Mouse (Mus musculus): ENCODE measurements around the gene Ypel2.

Ypel2 gene

GRCm38 (mm10) chr11:86962362-86962761 is 31.1 kb downstream of the Ypel2 start:
- no peak for DNase-seq (ENCODE audit: low spot score in 2 of 2)

- peak in 1 of 2 experiments; percentile 5 for DNase-seq (ENCODE audit: low spot score in 2 of 2)
Measured at GRCm38 (mm10) chr11:86961510-86962303, 31.8 kb downstream of the Ypel2 start.

GRCm38 (mm10) chr11:86960331-86960730 is 33.2 kb downstream of the Ypel2 start:
- no peak for DNase-seq (ENCODE audit: low spot score in 2 of 2)

GRCm38 (mm10) chr11:86958721-86959675 is 34.5 kb downstream of the Ypel2 start:
- DNase-seq (ENCODE audit: low spot score in 2 of 2): peak in 1 of 2 experiments; percentile 7

- no peak for DNase-seq (ENCODE audit: low spot score in 2 of 2)
Measured at GRCm38 (mm10) chr11:86958182-86958581, 35.3 kb downstream of the Ypel2 start.

- DNase-seq (ENCODE audit: low spot score in 2 of 2): no peak
Measured at GRCm38 (mm10) chr11:86956363-86956762, 37.1 kb downstream of the Ypel2 start.

GRCm38 (mm10) chr11:86954616-86955270 is 38.8 kb downstream of the Ypel2 start:
- DNase-seq (ENCODE audit: low spot score in 2 of 2): no peak

GRCm38 (mm10) chr11:86953096-86953495 is 40.4 kb downstream of the Ypel2 start:
- no peak for DNase-seq (ENCODE audit: low spot score in 2 of 2)

- DNase-seq (ENCODE audit: low spot score in 2 of 2): no peak
Measured at GRCm38 (mm10) chr11:86952659-86953058, 40.8 kb downstream of the Ypel2 start.

GRCm38 (mm10) chr11:86951672-86952071 is 41.8 kb downstream of the Ypel2 start:
- DNase-seq (ENCODE audit: low spot score in 2 of 2): no peak

GRCm38 (mm10) chr11:86950491-86950890 is 43.0 kb downstream of the Ypel2 start:
- DNase-seq (ENCODE audit: low spot score in 2 of 2): no peak

GRCm38 (mm10) chr11:86949951-86950441 is 43.5 kb downstream of the Ypel2 start:
- DNase-seq (ENCODE audit: low spot score in 2 of 2): no peak

GRCm38 (mm10) chr11:86946644-86947195 is 46.8 kb downstream of the Ypel2 start:
- DNase-seq (ENCODE audit: low spot score in 2 of 2): no peak

- no peak for DNase-seq (ENCODE audit: low spot score in 2 of 2)
Measured at GRCm38 (mm10) chr11:86945933-86946332, 47.6 kb downstream of the Ypel2 start.

- no peak for DNase-seq (ENCODE audit: low spot score in 2 of 2)
Measured at GRCm38 (mm10) chr11:86945058-86945457, 48.4 kb downstream of the Ypel2 start.

- DNase-seq (ENCODE audit: low spot score in 2 of 2): no peak
Measured at GRCm38 (mm10) chr11:86944539-86944938, 49.0 kb downstream of the Ypel2 start.

- DNase-seq (ENCODE audit: low spot score in 2 of 2): no peak
Measured at GRCm38 (mm10) chr11:86941904-86942303, 51.6 kb downstream of the Ypel2 start.

GRCm38 (mm10) chr11:86939503-86939902 is 54.0 kb downstream of the Ypel2 start:
- no peak for DNase-seq (ENCODE audit: low spot score in 2 of 2)

GRCm38 (mm10) chr11:86938551-86938950 is 55.0 kb downstream of the Ypel2 start:
- no peak for DNase-seq (ENCODE audit: low spot score in 2 of 2)

GRCm38 (mm10) chr11:86938108-86938507 is 55.4 kb downstream of the Ypel2 start:
- no peak for DNase-seq (ENCODE audit: low spot score in 2 of 2)

GRCm38 (mm10) chr11:86936938-86937337 is 56.6 kb downstream of the Ypel2 start:
- DNase-seq (ENCODE audit: low spot score in 2 of 2): peak in 1 of 2 experiments; percentile 16
